Mouse (Mus musculus) kidney, adult 11 months (tissue): Measurements from ENCODE around the gene Snx29.

Source experiments
- DNase-seq: peaks from one replicate; pipeline ENCODE4 v3.0.0; 2022

Gene Snx29

GRCm38 (mm10) chr16:11801960-11802539 is 479.3 kb downstream of the Snx29 start:
- no peak for DNase-seq
